Mouse (Mus musculus) forebrain, postnatal 0 days (tissue): ENCODE results near the gene Vmn1r183. TPM values are rescaled to one million over a fixed set of nuclear protein-coding genes. Genes with fewer than 3 reads are reported as not detected.
"Not testable (repeated sequence)": the region's sequence is repeated elsewhere in the genome, so short reads cannot be mapped to it uniquely, and the experiment has no call there.

Experiments
- ATAC-seq: fragments of 200-750 bp; cut with Nextera tagmentation; 2 replicates; pipeline ENCODE4 v1.8.0; 2017; ENCODE audit warnings: mild to moderate bottlenecking, moderate library complexity
- DNase-seq: peaks from one replicate; pipeline ENCODE4 v3.0.0-alpha.2; 2015
- H3K27ac ChIP-seq: fragments of 300-500 bp; sonication (generic); 2 replicates; pipeline ENCODE4 v1.5.1; 2014; ENCODE audit warnings: low read depth, mild to moderate bottlenecking, antibody characterized with exemption, low read length, moderate library complexity, mixed read lengths
- H3K27me3 ChIP-seq: fragments of 300-500 bp; sonication (generic); 2 replicates; pipeline ENCODE4 v1.6.1; 2014; ENCODE audit warnings: mild to moderate bottlenecking, low read length, mixed read lengths; ENCODE audit not compliant: insufficient read depth
- H3K36me3 ChIP-seq: fragments of 300-500 bp; sonication (generic); 2 replicates; pipeline ENCODE4 v1.6.1; 2014; ENCODE audit warnings: mild to moderate bottlenecking, moderate library complexity; ENCODE audit not compliant: insufficient read depth
- H3K4me1 ChIP-seq: fragments of 300-500 bp; sonication (generic); 2 replicates; pipeline ENCODE4 v1.6.1; 2014; ENCODE audit warnings: antibody characterized with exemption; ENCODE audit not compliant: insufficient read depth
- H3K4me2 ChIP-seq: fragments of 300-500 bp; sonication (generic); 2 replicates; pipeline ENCODE4 v1.6.1; 2014; ENCODE audit warnings: low read depth, mild to moderate bottlenecking, moderate library complexity
- H3K4me3 ChIP-seq: fragments of 300-500 bp; sonication (generic); 2 replicates; pipeline ENCODE4 v1.5.1; 2014; ENCODE audit warnings: low read depth, low read length, mixed read lengths
- H3K9ac ChIP-seq: fragments of 300-500 bp; sonication (generic); 2 replicates; pipeline ENCODE4 v1.6.1; 2014; ENCODE audit warnings: mild to moderate bottlenecking
- H3K9me3 ChIP-seq: fragments of 300-500 bp; sonication (generic); 2 replicates; pipeline ENCODE4 v1.6.1; 2016; ENCODE audit warnings: low read length
- CTCF ChIP-seq: sonication (generic); IDR thresholded peaks from 2 replicates; pipeline ENCODE4 v1.5.1; 2016; ENCODE audit warnings: antibody characterized with exemption, control low read depth, low read depth
- WGBS: fragments of 180-500 bp; shearing (Covaris S2); extraction: QIAGEN DNeasy Blood & Tissue Kit; methylation state at CpG from one replicate; pipeline ENCODE4 v1.1.7; 2014; 5-methylcytosine and 5-hydroxymethylcytosine counted together
- polyA plus RNA-seq: library from polyadenylated mRNA; unstranded; fragments of >200 nt; fragmentation: Nextera tagmentation; extraction: Ambion mirVana; gene quantifications from 2 replicates; pipeline ENCODE4 v1.2.1, GENCODE M21; 2015
- total RNA-seq: library from RNA; depleted of rRNA; stranded (reverse); fragments of >200 nt; gene quantifications from 2 replicates; pipeline ENCODE4 v1.2.3, GENCODE M21; 2014; rRNA removed

The Vmn1r183 gene
- total RNA-seq (not detected in 2 replicates), polyA plus RNA-seq (not detected in 2 replicates)

DNA sequence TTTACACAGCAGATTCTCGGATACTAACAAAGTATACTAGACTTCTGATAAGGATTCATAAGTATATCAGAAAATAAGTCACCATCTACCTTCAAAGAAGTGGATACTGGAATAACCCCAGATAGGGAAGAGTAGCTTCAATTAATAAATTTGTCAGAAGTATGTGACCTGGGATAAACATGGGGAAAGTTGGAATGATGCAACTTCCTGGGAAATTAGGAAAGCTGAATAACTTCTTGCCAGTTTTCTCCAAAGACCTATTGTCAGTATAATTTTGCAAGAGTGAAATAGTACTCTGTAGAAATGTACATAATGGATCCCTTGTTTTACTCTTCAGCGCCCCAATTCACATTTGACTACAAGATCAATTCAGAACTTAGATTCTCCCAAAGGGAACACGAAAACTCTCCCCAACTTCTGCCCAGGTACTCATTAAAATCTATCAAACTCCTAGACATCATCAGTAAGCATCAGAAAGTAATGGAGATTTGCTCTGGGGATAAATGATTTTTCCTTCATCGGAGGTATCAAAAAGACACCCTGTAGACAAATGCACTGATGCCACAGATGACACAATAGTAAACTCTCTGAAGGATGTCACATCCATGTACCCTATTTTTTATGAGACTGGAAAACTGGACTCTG lies at the start of gene Vmn1r183:
TSS of gene Vmn1r183 (plus strand) at position 595 of the 645 bp plus-strand sequence.
- no peak for ATAC-seq
- no peak for DNase-seq
- Histone ChIP-seq H3K9me3 (no peaks in the 10 kb centered on the region), H3K9ac (no peak within 1 kb of the TSS), H3K4me1 (no peaks in the 10 kb centered on the region), H3K36me3 (no peaks in the 10 kb centered on the region), H3K4me2 (no peak within 1 kb of the TSS), H3K27ac (no peak within 1 kb of the TSS), H3K27me3 (no peaks in the 10 kb centered on the region), H3K4me3 (no peak within 1 kb of the TSS)
- 78% methylated on average over 4 of the region's 4 CpGs for WGBS
- no peak for TF ChIP-seq CTCF

DNA sequence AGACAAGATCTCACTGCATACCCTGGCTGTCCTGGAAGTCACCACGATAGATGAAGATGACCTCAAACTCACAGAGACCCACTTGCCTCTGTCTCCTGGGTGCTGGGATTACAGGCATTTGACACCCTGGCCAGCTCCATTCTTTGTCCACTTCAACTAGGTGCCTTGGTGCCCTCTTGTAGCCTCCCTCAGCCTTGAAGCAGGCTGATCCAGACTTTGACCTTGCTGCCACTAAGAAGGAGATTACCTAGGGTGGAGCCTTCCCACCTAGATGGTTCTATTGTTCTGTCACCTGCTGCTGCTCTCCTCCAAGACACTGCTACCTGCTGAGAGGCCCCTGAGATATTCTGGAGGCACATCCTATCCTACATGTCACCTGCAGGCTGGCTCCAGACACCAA lies 21.4 kb downstream of the Vmn1r183 start:
- 73% methylated on average over 1 of the region's 1 CpGs for WGBS
- ATAC-seq, DNase-seq, H3K9me3 ChIP-seq, H3K27me3 ChIP-seq, H3K4me1 ChIP-seq, H3K4me2 ChIP-seq, H3K27ac ChIP-seq, H3K9ac ChIP-seq, H3K36me3 ChIP-seq, H3K4me3 ChIP-seq: not testable (repeated sequence)

- peak; percentile 99 for ATAC-seq
- peak within 1 kb of the TSS; percentile 57 for H3K4me3 ChIP-seq
- WGBS: 28% methylated on average over 44 of the region's 44 CpGs
- TF ChIP-seq CTCF: no peak
- peaks cover 4% of the 10 kb centered on the region; the same call in 1 of the 2 replicates for H3K36me3 ChIP-seq
- peak within 1 kb of the TSS; percentile 78 for H3K27ac ChIP-seq
- H3K9ac ChIP-seq: peak within 1 kb of the TSS; percentile 76
- H3K4me1 ChIP-seq: peaks cover 10% of the 10 kb centered on the region; the same call in 1 of the 2 replicates
- peak; percentile 99 for DNase-seq
- H3K4me2 ChIP-seq: peak within 1 kb of the TSS; percentile 80
- no peaks in the 10 kb centered on the region for H3K9me3 ChIP-seq
- H3K27me3 ChIP-seq: no peaks in the 10 kb centered on the region
Observed at GRCm38 (mm10) chr7:24081634-24082431, 28.8 kb downstream of the Vmn1r183 start, which contains the start of gene Zfp180. TSS of gene Zfp180 (plus strand) at chr7:24081924.

- 51% methylated on average over 15 of the region's 15 CpGs for WGBS
Observed at GRCm38 (mm10) chr7:24082457-24083235, 29.6 kb downstream of the Vmn1r183 start.

GRCm38 (mm10) chr7:24086871-24087270 lies 33.8 kb downstream of the Vmn1r183 start:
- Histone ChIP-seq H3K9ac (no peak overlapping the region), H3K4me1 (peaks cover 10% of the 10 kb centered on the region; the same call in 1 of the 2 replicates), H3K27ac (no peak overlapping the region), H3K27me3 (no peaks in the 10 kb centered on the region), H3K9me3 (0 out of 2 replicates have a peak, but pooled peaks cover 9% of the 10 kb centered on the region), H3K4me2 (no peak overlapping the region), H3K36me3 (peaks cover 10% of the 10 kb centered on the region), H3K4me3 (no peak overlapping the region)
- DNase-seq (no peak), ATAC-seq (no peak)
- TF ChIP-seq CTCF: no peak
- WGBS: 98% methylated on average over 4 of the region's 4 CpGs

More at GRCm38 (mm10) chr7:24082457-24083235, 29.6 kb downstream of the Vmn1r183 start:
- Histone ChIP-seq H3K9me3 (0 out of 2 replicates have a peak, but pooled peaks cover 7% of the 10 kb centered on the region), H3K4me3 (peak overlapping the region; percentile 57), H3K4me2 (peak overlapping the region; percentile 80), H3K36me3 (peaks cover 4% of the 10 kb centered on the region; the same call in 1 of the 2 replicates), H3K4me1 (peaks cover 10% of the 10 kb centered on the region; the same call in 1 of the 2 replicates), H3K9ac (peak overlapping the region; percentile 76), H3K27ac (peak overlapping the region; percentile 78), H3K27me3 (no peaks in the 10 kb centered on the region)
- no peak for TF ChIP-seq CTCF
- ATAC-seq: no peak
- no peak for DNase-seq

DNA sequence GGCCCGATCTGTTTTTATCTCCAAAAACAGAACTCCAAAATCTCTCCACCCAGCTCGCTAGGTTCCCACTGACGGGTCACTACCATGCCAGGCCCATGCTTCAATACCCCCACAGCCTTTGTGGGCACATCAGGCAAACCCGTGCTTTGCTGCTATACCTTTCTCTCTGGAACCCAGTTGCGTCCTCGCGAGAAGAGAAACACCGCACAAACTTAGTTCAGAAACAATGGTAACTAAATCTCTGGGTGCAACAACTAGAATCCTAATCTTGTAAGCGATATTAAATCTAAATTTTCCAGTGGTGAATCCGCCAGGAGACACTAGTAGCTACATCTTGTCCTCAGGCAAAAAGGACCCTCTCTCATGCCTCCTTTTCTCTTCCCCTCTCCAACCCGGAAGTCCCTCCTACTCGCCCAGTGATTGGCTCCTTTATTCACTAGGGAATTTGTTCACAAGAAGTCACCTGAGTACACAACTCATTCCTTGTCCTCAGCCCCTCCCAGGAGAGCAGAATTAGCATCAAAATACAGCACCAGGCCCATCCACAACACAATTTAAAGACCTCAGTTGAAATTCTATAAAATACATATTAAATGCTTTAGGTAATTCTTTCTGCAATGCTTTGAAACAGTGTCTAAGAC lies 34.6 kb downstream of the Vmn1r183 start:
- Histone ChIP-seq H3K4me2 (no peak overlapping the region), H3K27ac (no peak overlapping the region), H3K9ac (no peak overlapping the region), H3K36me3 (peaks cover 10% of the 10 kb centered on the region), H3K9me3 (0 out of 2 replicates have a peak, but pooled peaks cover 9% of the 10 kb centered on the region), H3K4me3 (no peak overlapping the region), H3K27me3 (no peaks in the 10 kb centered on the region), H3K4me1 (0 out of 2 replicates have a peak, but pooled peaks cover 6% of the 10 kb centered on the region)
- no peak for TF ChIP-seq CTCF
- 98% methylated on average over 12 of the region's 12 CpGs for WGBS
- ATAC-seq (no peak), DNase-seq (no peak)
